Mouse (Mus musculus) gastrocnemius, adult 8-10 months (tissue): ENCODE measurements at regions not wholly inside any gene's neighbourhood (a gene's known extent, or its start where the extent isn't known, plus 50 kb on each side); places are given as distances from the start of the nearest gene placed in this dataset.

Experiments used
- DNase-seq, 2 experiments: peaks; one replicate each; pipeline ENCODE4 v3.0.0; 2022; ENCODE audit warnings: low spot score in 2 of 2

DNA sequence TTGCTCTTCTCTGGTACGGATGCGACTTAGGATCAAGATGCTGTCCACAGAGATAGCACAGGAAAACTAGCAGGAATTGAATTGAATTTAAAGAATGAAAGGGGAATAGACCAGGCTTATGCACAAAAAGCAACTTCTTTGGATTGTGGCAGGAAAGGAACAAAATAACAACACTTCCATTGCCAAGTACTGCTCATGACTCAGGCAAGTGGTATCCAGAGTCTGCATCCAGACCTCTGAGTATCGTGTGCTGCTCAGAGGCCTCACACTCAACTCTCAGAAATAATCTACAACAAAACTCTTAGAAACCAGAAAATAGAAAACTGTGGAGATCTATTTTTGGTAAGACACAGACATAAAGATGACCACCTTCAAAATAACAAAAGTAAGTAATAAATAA is 176.1 kb upstream of the Egflam start:
- no peak for DNase-seq

- DNase-seq, result no peak
Observed at GRCm38 (mm10) chr15:7574811-7575210, 176.6 kb upstream of the Egflam start.

DNA sequence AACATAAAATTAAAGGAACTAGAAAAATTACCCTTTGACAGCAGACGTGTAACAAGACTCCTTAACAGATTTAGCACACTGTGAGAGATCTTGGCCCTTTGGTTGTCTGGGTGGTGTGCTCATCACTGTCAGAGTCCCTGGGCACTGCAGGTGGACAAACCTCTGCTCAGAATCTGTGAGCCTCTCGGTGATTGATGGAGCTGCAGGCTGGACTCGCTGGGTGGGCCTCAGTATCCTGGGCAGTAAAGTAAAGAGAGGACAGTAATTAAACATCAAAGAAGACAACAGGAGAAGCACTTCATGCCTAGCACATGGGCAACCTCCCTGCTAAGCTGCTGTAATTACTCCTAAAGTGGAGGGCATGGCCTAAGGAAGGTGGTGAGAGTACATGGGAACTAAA is 180.2 kb upstream of the Egflam start:
- DNase-seq, result no peak

DNA sequence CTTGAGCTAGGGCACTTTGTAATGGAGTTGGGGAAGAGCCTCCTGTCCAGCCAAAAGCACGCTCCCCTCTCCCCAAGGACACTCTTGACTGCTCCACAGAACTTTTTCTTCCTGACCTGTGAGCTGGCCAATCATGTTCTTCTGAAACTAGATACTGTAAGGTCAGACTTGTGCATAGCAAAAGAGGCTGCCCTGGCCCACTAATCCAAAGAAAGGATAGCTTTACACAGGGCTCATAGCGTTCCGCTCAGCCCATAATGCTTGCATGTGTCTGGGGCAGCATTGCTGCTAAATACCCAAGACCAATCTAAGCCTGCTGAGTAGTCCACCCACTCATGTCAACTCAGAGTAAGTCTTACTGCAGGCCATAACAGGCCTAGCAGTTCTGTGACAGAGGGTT is 189.0 kb upstream of the Egflam start:
- no peak for DNase-seq

DNA sequence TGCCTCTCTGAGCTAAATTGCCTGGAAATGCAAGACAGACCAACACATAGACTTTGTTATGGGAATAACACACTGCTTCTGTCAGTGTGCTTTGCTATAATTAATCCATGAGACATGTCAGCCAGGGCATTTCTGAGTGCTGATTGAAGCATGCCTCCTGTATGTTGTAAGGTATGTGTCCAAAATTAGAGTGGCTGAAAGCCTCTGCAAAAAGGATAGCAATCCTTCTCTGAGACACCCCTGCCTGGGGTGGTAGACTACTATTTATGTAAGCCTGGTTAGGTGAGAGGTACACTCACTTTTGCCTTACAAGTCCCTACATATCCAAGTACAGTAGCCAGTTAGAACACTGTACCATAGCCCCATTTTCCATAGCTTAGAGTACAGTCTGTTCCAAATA is 193.3 kb upstream of the Egflam start:
- DNase-seq, result no peak

DNA sequence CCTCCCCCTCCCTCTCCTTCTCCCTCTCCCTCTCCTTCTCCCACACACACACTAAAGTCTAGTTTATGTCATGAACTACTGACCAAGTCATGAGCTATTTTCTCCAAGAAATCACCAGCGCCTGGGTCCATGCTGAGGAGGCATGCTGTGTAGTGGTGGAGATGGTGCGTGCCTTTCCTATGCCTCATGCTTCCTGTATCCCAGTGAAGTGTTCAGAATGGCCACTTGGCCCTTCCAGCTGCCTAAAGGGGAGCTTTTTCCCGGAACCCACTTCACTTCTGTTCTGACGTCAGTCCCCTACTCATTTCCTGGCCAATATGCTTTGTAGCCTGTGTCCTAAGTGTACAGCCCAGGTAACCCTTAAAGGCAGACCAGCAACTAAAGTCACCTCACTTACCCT is 199.1 kb upstream of the Egflam start:
- DNase-seq, result no peak

DNA sequence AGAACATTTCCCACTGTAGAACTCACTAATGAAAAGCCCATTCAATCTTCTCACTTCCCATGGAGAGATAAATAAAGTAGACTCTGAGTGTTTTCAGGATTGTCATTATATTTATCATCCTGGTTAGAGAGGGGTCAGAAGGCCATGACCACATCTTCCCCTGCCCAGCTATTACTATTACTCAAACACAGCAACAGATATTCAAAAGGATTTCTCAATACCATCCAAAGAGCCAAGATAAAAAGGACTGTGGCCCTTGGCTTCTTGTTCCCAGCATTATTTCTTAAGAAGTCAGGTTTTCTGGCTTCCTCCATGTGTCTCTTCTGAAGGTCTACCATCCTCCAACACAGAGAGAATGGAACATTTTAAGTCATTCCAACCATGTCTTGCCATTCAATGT is 199.6 kb upstream of the Egflam start:
- DNase-seq, result no peak

- DNase-seq, result no peak
Observed at GRCm38 (mm10) chr15:7601540-7601939, 203.3 kb upstream of the Egflam start.

GRCm38 (mm10) chr15:7604847-7605246 is 205.8 kb upstream of the Gdnf start:
- DNase-seq, result no peak

DNA sequence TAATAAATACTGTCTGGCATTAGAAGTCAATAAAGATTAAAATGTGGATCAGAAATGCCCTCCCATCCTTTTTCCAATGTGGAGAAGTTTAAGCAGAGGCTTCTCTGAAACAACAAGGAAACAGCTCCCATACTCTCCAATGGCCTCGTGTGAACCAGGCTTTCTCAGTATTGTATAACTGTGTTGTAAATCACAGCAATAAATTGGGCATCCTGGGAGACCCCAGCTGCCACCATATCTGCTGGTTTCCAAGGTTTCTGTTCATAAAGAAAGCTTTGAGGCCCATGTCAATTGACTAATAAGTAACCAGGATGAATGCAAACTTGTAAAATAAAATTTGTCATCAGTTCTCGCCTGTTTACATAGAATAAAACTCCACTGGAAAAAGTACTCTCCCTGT is 192.7 kb upstream of the Gdnf start:
- DNase-seq, result no peak

GRCm38 (mm10) chr15:7623026-7623425 is 187.6 kb upstream of the Gdnf start:
- no peak for DNase-seq

DNA sequence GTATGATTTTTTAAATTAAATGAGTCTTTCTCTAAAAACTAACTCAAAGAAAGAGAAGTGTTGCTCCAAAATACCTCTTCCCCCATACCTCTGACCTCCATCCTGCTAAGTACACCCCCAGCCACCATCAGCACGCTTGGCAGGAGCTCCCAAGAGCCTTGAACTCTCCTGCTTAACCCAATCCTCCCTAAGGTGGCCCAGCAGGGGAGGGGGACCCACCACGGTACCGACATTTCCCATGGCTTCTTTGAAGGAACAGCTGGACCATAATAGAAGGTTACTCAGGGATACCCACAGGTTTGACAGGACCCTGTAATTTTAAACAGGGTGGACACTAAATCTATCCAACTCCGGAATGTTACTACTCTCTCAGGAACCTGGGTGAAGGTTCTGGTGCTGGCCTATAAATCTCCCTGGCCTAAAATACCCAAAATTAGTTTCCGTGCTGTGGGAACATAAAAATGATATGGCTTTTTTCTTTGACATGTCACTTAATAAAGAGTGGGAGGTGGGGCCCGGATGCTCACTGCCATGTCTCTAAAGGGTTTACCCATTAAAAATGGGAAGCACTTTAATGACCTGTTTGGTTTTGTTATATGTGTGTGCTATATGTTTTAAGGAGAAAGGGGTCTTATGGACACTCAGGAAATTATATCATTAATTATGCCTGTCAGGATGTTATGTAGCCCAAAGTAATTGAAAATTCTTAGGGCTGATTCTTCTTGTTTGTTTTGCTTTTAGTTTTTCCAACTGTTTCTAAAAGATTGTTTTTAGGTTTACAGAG is 185.8 kb upstream of the Gdnf start:
- DNase-seq, result no peak

DNA sequence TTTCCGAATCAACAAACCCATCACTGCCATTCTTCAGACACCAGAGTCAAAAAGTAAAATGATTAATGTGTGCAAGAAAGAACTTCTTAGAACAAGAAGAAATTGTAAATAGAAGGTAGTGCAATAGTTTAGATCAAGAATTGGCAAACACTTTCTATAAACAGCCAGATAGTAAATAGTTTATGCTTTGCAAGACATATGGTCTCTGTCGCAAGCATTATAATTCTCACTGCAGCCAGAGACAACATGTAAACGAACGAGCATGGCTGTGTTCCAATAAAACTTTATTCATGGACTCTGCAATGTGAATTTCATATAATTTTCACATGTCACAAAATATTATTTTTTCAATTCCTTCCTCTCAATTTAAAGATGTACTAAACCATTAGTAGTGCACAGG is 180.8 kb upstream of the Gdnf start:
- DNase-seq, result no peak

- DNase-seq, result no peak
Observed at GRCm38 (mm10) chr15:7635234-7635633, 175.4 kb upstream of the Gdnf start.

GRCm38 (mm10) chr15:7639444-7639843 is 171.2 kb upstream of the Gdnf start:
- DNase-seq, result no peak

- no peak for DNase-seq
Observed at GRCm38 (mm10) chr15:7642075-7642474, 168.6 kb upstream of the Gdnf start.

DNA sequence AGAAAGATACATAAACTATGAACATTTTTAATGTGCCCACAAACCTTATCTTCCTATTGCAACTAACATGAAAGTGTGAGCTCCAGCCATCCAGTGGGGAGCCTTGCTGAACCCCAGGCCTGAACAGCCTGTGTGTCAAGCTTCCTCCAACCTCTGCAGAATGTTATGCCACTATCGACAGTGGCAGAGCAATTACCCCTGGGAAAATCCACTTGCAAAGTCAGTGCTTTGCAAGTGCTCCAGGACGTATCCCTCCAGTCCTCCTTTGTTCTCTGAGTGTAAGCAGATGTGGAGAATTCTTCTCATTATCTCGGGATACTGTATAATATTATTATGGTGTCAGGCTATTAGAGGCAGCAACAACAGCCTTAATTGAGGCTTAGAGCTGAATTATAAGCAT is 159.9 kb upstream of the Gdnf start:
- DNase-seq, result no peak

GRCm38 (mm10) chr15:7663888-7664287 is 146.8 kb upstream of the Gdnf start:
- no peak for DNase-seq

GRCm38 (mm10) chr15:7669631-7670030 is 141.0 kb upstream of the Gdnf start:
- DNase-seq, result no peak

DNA sequence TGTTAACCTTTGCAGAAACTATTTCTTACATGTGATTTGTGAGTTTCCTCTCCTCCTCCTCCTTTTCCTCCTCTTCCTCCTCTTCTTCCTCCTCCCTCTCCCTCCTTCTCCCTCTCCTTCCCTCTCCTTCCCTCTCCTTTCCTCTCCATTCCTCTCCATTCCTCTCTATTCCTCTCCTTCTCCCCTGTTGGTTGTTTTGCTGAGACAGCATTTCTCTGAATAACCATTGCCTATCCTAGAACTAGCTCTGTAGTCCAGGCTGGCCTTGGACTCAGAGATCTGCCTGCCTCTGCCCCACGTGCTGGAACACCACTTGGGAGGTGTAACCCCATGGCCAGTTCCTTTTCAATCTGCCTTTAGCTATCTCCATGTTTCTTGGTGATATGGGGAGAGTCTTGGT is 133.7 kb upstream of the Gdnf start:
- DNase-seq, result no peak

- no peak for DNase-seq
Observed at GRCm38 (mm10) chr15:7678711-7679110, 131.9 kb upstream of the Gdnf start.

DNA sequence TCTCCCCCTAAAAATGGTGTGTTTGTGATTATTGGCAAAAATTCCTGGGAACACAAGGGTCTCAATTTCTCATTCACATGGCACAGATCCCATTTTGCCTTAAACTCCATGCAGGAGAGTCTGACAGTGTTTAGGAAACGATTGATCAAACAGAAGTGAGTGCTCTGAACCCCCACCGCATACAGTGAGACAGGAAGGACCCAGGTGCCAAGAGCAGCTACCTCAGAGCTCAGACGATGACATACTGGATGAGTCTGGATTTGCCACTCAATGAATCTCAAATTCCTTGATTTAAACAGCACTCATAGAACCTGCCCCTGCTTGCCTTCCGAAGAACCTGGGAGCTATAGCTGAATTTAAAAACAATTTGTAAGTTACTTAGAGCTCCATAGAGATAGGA is 129.6 kb upstream of the Gdnf start:
- no peak for DNase-seq

- no peak for DNase-seq
Observed at GRCm38 (mm10) chr15:7683235-7683974, 127.2 kb upstream of the Gdnf start.
